Mouse (Mus musculus) E14TG2a.4 (cell line): ENCODE data around the gene Sun1.

Experiments
- H3K27me3 ChIP-seq: 2 replicates; pipeline ENCODE4 v1.6.1; 2014; ENCODE audit warnings: low read length, control low read depth; ENCODE audit not compliant: insufficient read depth
- H3K36me3 ChIP-seq: 2 replicates; pipeline ENCODE4 v1.6.1; 2014; ENCODE audit warnings: low read length, control low read depth; ENCODE audit not compliant: insufficient read depth
- H3K4me1 ChIP-seq: replicated peaks from 2 replicates; pipeline ENCODE4 v1.6.1; 2014; ENCODE audit warnings: low read depth, low read length, control low read depth
- H3K4me3 ChIP-seq: replicated peaks from 2 replicates; pipeline ENCODE4 v1.5.1; 2014; ENCODE audit warnings: mild to moderate bottlenecking, low read length
- H3K9me3 ChIP-seq: 2 replicates; pipeline ENCODE4 v1.6.1; 2014; ENCODE audit warnings: low read length, control low read depth
- CTCF ChIP-seq: conservative IDR thresholded peaks from 2 replicates; pipeline ENCODE4 v1.5.1; 2014; ENCODE audit warnings: low read length
- NANOG ChIP-seq: IDR thresholded peaks from 2 replicates; pipeline ENCODE4 v1.6.1; 2014; ENCODE audit warnings: borderline replicate concordance, low read length, mixed read lengths
- POU5F1 ChIP-seq: IDR thresholded peaks from 2 replicates; pipeline ENCODE4 v1.6.1; 2014; ENCODE audit warnings: low read length, borderline replicate concordance

The Sun1 gene

DNA sequence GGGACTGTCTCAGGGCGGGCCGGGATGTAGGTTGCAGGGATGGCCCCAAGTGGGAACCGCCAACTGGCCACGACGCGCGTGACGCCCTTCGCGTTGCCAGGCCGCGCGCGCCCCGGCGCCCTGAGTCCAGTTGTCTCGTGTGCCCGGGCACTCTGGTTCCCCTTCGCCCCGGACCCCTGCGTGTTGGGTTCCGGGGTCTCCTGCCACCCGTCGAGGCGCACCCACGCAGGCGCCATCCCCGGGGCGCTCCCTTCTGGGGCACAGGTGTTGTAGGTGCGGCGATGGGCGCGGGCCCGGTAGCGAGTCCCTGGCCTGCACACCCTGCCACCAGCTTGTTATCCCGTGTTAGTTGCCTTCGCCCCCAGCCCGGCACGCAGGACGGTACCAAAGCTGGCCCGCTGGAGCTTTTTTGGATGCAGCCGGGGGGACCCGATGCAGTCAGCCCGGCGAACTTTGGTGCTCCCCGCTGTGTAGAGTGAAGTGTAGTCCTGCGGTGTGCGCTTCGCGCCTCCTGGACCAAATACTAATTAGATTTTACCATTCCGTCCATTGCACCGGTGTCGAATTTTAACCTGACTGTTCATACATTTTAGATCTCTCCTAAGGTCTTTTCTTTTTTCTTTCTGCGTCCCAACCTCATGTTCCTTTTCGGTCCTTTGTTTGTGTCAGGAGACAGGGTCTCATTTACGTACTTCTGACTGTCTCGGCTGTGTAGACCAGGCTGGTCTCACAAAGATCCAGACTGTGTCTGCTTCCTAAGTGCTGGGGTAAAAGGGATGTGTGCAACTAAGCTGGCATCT is 533 bp downstream of the Sun1 start:
- TF ChIP-seq CTCF: no peak
- no peak for TF ChIP-seq NANOG
- no peak for TF ChIP-seq POU5F1
- Histone ChIP-seq H3K36me3 (peaks cover 27% of the 10 kb centered on the region), H3K4me3 (peak overlapping the region; percentile 98), H3K4me1 (peaks cover 83% of the 10 kb centered on the region), H3K9me3 (no peaks in the 10 kb centered on the region), H3K27me3 (no peaks in the 10 kb centered on the region)

DNA sequence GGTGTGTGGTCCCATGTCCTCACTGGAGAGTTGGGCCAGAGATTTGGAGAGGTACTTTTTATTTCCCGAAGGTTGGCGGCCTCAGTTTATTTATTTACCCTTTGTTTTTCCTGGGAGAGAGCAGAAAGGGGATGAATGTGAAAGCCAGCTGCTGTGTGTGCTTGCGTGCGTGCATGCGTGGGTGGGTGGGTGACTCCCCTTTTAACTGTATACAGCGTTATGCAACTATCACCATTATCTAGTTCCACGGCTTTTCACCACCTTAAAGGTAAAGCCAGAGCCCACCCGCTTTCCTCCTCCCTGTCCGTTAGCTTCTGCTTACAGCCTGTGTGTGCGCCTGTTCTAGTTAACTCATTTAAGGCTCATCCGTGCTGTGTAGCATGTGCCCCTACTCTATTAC is 1.7 kb downstream of the Sun1 start:
- H3K27me3 ChIP-seq: no peaks in the 10 kb centered on the region
- TF ChIP-seq POU5F1: no peak
- TF ChIP-seq CTCF: no peak
- no peak for TF ChIP-seq NANOG
- peaks cover 87% of the 10 kb centered on the region for H3K4me1 ChIP-seq
- peaks cover 37% of the 10 kb centered on the region for H3K36me3 ChIP-seq
- peak overlapping the region; percentile 98 for H3K4me3 ChIP-seq
- no peaks in the 10 kb centered on the region for H3K9me3 ChIP-seq

DNA sequence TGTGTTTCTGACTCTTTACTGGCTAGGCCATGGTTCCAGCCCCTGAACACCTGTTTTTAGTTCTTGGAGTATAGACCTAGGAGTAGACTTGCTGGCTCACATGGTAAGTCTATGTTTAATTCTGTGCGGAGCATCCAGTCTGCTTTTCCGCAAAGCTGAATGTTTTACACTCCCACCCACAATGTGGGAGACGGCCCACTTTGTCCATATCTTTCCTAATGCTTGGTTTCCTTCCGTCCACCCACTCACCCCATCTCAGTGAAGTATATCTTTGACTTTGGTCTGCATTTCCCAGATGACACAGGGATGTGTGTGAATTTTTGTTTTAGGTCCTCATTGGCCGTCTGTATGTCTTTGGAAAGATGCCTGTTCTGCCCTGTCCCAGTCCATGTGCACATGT is 2.9 kb downstream of the Sun1 start:
- TF ChIP-seq POU5F1 (no peak), NANOG (no peak), CTCF (no peak)
- Histone ChIP-seq H3K4me3 (no peak overlapping the region), H3K4me1 (peaks cover 87% of the 10 kb centered on the region), H3K27me3 (no peaks in the 10 kb centered on the region), H3K9me3 (no peaks in the 10 kb centered on the region), H3K36me3 (peaks cover 49% of the 10 kb centered on the region)

DNA sequence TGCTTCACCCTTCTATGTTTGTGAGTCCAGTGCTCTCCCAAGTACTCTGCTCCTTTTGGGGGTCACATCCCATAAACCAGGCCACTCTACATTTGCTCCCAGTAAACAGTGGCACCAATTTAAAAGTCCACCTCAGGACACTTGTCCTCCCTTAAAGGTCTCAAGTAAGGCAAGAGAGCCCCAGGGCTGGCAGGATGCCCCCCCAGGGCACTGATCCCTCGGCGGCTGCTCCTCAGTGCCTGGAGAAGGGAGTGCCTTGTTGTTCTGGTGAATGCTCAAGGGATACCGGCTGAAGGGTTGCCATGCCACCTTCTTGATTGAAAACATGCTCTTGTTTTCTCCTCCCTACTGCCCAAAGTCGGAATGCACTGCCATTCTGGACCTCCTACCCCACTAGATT is 5.6 kb downstream of the Sun1 start:
- Histone ChIP-seq H3K27me3 (no peaks in the 10 kb centered on the region), H3K36me3 (peaks cover 76% of the 10 kb centered on the region), H3K4me3 (no peak overlapping the region), H3K4me1 (peaks cover 97% of the 10 kb centered on the region), H3K9me3 (peaks cover 12% of the 10 kb centered on the region)
- TF ChIP-seq POU5F1 (no peak), NANOG (no peak), CTCF (no peak)

DNA sequence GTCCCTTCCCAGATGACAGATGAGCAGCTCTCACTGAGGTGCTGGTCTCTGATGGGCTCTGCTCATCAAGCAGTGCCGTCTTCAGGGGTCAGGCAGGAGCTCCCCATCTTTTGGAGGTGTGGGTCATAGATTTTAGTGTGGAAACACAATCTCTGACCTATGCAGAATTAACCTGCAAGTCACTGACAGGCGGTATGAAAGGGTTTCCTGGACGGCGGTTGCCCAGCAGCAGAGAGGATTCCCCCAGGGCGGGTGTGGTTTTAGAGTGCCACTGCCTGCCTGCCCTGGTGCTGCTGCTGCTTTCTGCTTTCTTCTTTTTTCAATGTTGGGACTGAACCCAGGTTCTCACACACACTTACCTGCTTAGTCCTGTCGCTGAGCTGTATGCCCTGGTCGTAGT is 6.1 kb downstream of the Sun1 start:
- TF ChIP-seq CTCF (no peak), NANOG (no peak), POU5F1 (no peak)
- Histone ChIP-seq H3K27me3 (no peaks in the 10 kb centered on the region), H3K4me1 (peaks cover 93% of the 10 kb centered on the region), H3K9me3 (peaks cover 15% of the 10 kb centered on the region), H3K4me3 (no peak overlapping the region), H3K36me3 (peaks cover 79% of the 10 kb centered on the region)

DNA sequence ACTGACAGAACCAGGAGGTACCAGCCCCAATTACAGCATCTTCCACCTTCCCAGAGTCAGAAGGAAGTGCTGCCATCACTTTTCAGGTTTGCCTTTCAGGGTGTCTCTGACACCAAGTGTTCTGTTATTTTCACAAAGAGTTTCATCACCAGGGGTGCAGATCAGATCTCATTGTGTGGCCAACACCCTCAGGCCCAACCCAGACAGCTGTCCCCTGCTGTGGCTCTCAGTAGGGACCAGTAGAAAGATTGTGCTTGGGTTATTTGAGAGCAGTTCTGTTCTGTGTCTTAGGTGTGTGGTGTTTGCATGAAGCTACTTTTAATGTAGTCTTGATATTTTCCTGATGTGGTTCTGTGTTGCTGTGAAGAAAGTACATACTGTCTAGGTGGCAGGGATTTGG is 7.7 kb downstream of the Sun1 start:
- H3K4me3 ChIP-seq: no peak overlapping the region
- peaks cover 23% of the 10 kb centered on the region for H3K9me3 ChIP-seq
- peaks cover 90% of the 10 kb centered on the region for H3K4me1 ChIP-seq
- H3K27me3 ChIP-seq: no peaks in the 10 kb centered on the region
- H3K36me3 ChIP-seq: peaks cover 94% of the 10 kb centered on the region
- TF ChIP-seq NANOG (no peak), POU5F1 (no peak), CTCF (no peak)

DNA sequence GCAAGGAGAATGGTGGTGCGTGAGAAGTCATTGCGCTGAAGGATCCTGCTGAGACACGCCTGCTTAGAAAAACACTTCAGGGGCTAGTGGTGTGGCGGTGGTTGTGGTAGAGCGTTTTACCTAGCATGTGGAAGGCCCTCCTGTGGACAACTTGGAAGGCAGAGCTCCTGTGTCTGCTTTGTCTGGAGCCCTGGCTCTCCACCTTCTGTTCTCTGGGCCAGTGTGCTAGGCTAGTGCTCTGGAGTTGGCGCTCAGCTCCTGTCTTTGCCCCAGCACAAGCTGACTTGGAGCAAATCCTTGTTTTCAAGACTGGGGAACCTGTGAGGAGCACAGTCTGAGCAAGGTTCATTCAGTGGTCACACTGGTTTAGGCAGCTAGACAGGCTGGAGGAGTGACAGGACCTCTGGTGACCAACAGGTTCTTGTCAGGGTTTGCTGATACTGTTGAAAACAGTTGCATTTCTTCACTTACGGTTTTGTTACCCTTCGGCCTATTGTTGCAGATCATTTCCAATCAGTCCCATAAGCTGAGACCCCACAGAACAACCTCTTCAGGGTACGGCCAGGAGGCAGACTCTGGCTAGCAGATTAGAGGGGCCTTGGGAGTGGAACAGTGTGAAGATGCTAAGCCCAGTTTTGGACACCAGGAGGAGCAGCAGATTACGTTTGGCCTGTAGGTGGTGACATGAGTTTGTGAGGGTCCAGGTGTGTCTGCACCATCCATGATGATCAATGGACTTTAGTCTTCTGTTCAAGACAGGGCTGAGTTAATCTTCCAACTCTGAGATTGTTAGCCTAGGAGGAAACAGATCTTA is 8.6 kb downstream of the Sun1 start:
- Histone ChIP-seq H3K4me3 (no peak overlapping the region), H3K9me3 (peaks cover 23% of the 10 kb centered on the region), H3K4me1 (peaks cover 91% of the 10 kb centered on the region), H3K27me3 (no peaks in the 10 kb centered on the region), H3K36me3 (peaks cover 94% of the 10 kb centered on the region)
- TF ChIP-seq CTCF (peak; percentile 29; the same call in 1 of the 2 replicates), NANOG (no peak), POU5F1 (no peak)

DNA sequence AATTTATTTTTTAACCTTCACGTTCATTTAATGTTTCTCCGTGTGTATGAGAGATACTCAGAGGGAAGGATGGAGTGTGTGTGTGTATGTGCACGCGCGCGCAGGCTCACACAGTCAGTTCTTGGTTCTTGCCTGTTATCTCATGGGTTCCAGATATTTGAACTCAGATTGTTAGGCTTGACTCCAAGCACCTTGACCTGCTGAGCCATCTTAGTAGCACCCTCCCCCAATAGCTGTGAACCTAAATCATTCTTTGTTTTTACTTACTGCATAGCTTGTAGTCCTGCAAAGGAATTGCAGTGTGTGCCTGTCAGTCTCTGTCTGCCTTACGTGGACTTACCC is 9.2 kb downstream of the Sun1 start:
- no peaks in the 10 kb centered on the region for H3K27me3 ChIP-seq
- TF ChIP-seq POU5F1 (no peak), NANOG (no peak), CTCF (no peak)
- H3K36me3 ChIP-seq: peaks cover 96% of the 10 kb centered on the region
- no peak overlapping the region for H3K4me3 ChIP-seq
- H3K4me1 ChIP-seq: peaks cover 85% of the 10 kb centered on the region
- H3K9me3 ChIP-seq: peaks cover 23% of the 10 kb centered on the region

DNA sequence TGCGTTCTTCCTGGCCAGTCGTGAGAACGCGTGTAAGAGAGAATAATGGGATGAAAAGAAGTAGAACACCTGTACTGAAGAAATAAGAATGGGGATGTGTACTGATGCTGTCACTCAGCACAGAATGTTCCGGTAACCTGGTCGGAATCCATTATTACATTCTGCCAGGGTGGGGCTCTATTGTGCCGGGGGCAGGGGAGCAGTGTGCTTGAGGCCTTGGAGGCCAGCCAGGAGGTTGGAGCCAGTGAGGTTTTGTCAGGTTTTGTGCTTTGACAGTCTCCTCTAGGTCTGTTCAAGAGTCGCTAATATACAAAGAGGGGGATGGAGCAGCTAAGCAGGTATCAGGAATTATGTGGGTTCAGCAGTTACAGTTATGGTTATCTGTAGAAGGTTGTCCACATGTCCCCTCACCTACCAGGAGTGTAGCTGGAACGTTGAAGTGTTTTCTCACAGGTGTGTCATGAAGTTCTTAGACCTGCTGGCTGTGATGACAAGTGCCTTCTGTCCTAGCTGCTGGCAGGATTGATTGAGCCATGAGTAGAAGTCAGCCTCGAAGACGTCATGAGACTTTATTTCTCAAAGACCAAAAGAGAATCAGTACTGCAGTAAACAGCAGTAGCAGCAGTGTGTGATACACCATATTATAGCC is 11.4 kb downstream of the Sun1 start:
- TF ChIP-seq POU5F1 (no peak), CTCF (no peak), NANOG (no peak)
- Histone ChIP-seq H3K4me3 (no peak overlapping the region), H3K9me3 (peaks cover 23% of the 10 kb centered on the region), H3K27me3 (no peaks in the 10 kb centered on the region), H3K36me3 (peaks cover 98% of the 10 kb centered on the region), H3K4me1 (peaks cover 63% of the 10 kb centered on the region)
